Mouse (Mus musculus): ENCODE data around the gene Cacng7.
A peak's percentile ranks its signal among the peaks of the same experiment; 100 is the strongest.
"Not testable (repeated sequence)": the region's sequence is repeated elsewhere in the genome, so short reads cannot be mapped to it uniquely, and the experiment has no call there.

Gene Cacng7

GRCm38 (mm10) chr7:3332619-3333521 is at the start of gene Cacng7:
Gene Cacng7 (plus strand): TSS chr7:3332955.
- peak; percentile 65 for DNase-seq (ENCODE audit: low read depth, low spot score)

- DNase-seq (ENCODE audit: low read depth, low spot score): no peak
These were observed 49.5 kb upstream of the Cacng7 start for GRCm38 (mm10) chr7:3283081-3283875.

GRCm38 (mm10) chr7:3284604-3285003 is 48.2 kb upstream of the Cacng7 start:
- no peak for DNase-seq (ENCODE audit: low read depth, low spot score)

- DNase-seq (ENCODE audit: low read depth, low spot score): no peak
These were observed 46.7 kb upstream of the Cacng7 start for GRCm38 (mm10) chr7:3286036-3286435.

GRCm38 (mm10) chr7:3287186-3287585 is 45.6 kb upstream of the Cacng7 start:
- DNase-seq (ENCODE audit: low read depth, low spot score): no peak

GRCm38 (mm10) chr7:3288976-3289970 is 43.5 kb upstream of the Cacng7 start, which contains the start of the genes Myadm and Prkcg:
Gene Myadm (plus strand): TSS chr7:3289080.
Gene Prkcg (plus strand): TSS chr7:3289179.
- peak; percentile 88 for DNase-seq (ENCODE audit: low read depth, low spot score)

- peak; percentile 99 for DNase-seq (ENCODE audit: low read depth, low spot score)
These were observed 42.3 kb upstream of the Cacng7 start for GRCm38 (mm10) chr7:3290257-3291033.

GRCm38 (mm10) chr7:3291197-3291596 is 41.6 kb upstream of the Cacng7 start:
- peak; percentile 91 for DNase-seq (ENCODE audit: low read depth, low spot score)

- no peak for DNase-seq (ENCODE audit: low read depth, low spot score)
These were observed 41.0 kb upstream of the Cacng7 start for GRCm38 (mm10) chr7:3291764-3292163.

GRCm38 (mm10) chr7:3292271-3292670 is 40.5 kb upstream of the Cacng7 start:
- DNase-seq (ENCODE audit: low read depth, low spot score): not testable (repeated sequence)

GRCm38 (mm10) chr7:3292791-3293190 is 40.0 kb upstream of the Cacng7 start:
- peak; percentile 99 for DNase-seq (ENCODE audit: low read depth, low spot score)

GRCm38 (mm10) chr7:3294794-3295193 is 38.0 kb upstream of the Cacng7 start:
- no peak for DNase-seq (ENCODE audit: low read depth, low spot score)

GRCm38 (mm10) chr7:3295321-3296110 is 37.2 kb upstream of the Cacng7 start:
- DNase-seq (ENCODE audit: low read depth, low spot score): no peak

GRCm38 (mm10) chr7:3296711-3297110 is 36.0 kb upstream of the Cacng7 start:
- DNase-seq (ENCODE audit: low read depth, low spot score): no peak

GRCm38 (mm10) chr7:3299941-3300617 is 32.7 kb upstream of the Cacng7 start:
- peak; percentile 90 for DNase-seq (ENCODE audit: low read depth, low spot score)

- peak; percentile 76 for DNase-seq (ENCODE audit: low read depth, low spot score)
These were observed 31.7 kb upstream of the Cacng7 start for GRCm38 (mm10) chr7:3300891-3301627.

- DNase-seq (ENCODE audit: low read depth, low spot score): peak; percentile 80
These were observed 30.9 kb upstream of the Cacng7 start for GRCm38 (mm10) chr7:3301628-3302555.
